19 mouse cellular contexts compared by ENCODE assay signal in genomic region chr1:24743191-24743924, GRCm38 (mm10).
"Had no signal": no experiment of that assay in that cellular context is flagged by ENCODE, and none has a peak within 500 bp of the region (broad histone marks: within the 10 kb centered on the region; RNA-seq: fewer than 3 reads in every experiment).

No protein-coding gene starts in this region.

- H3K4me2 ChIP-seq: limb, embryonic 15.5 days; liver, embryonic 13.5 days; liver, embryonic 15.5 days; midbrain, embryonic 13.5 days; neural tube, embryonic 13.5 days; neural tube, embryonic 15.5 days had no signal

- H3K27me3 ChIP-seq: limb, embryonic 15.5 days; liver, embryonic 13.5 days; liver, embryonic 15.5 days; midbrain, embryonic 13.5 days; neural tube, embryonic 13.5 days; neural tube, embryonic 15.5 days had no signal

- H3K4me3 ChIP-seq: limb, embryonic 15.5 days; liver, embryonic 13.5 days; liver, embryonic 15.5 days; midbrain, embryonic 10.5 days; midbrain, embryonic 13.5 days; myocyte; neural tube, embryonic 13.5 days; neural tube, embryonic 15.5 days had no signal

- H3K4me1 ChIP-seq: limb, embryonic 15.5 days; liver, embryonic 13.5 days; liver, embryonic 15.5 days; neural tube, embryonic 15.5 days had no signal

- H3K27ac ChIP-seq: limb, embryonic 15.5 days; liver, embryonic 13.5 days; liver, embryonic 15.5 days; midbrain, embryonic 10.5 days; midbrain, embryonic 13.5 days; neural tube, embryonic 13.5 days; neural tube, embryonic 15.5 days had no signal

- ATAC-seq: midbrain, embryonic 13.5 days; midbrain, embryonic 16.5 days had no signal

- H3K9ac ChIP-seq: limb, embryonic 15.5 days; liver, embryonic 13.5 days; liver, embryonic 15.5 days; midbrain, embryonic 13.5 days; neural tube, embryonic 13.5 days; neural tube, embryonic 15.5 days had no signal

- DNase-seq: liver, embryonic 13.5 days; lung, postnatal 14 days; lung, postnatal 4 days; retina, postnatal 1 day; right cerebral cortex, adult 18-20 months; right cerebral cortex, postnatal 25 days; right cerebral cortex, postnatal 4 days; spleen, adult 18-20 months; thymus, adult 18-20 months; thymus, postnatal 14 days; thymus, postnatal 36 days had no signal

- H3K9me3 ChIP-seq: limb, embryonic 15.5 days; liver, embryonic 13.5 days; liver, embryonic 15.5 days; midbrain, embryonic 10.5 days; midbrain, embryonic 13.5 days; neural tube, embryonic 13.5 days; neural tube, embryonic 15.5 days had no signal
